Mouse (Mus musculus) heart, adult 11 months (tissue): ENCODE measurements around the gene Rex1bd.

Experiments used
- DNase-seq: peaks from one replicate; pipeline ENCODE4 v3.0.0; 2022

Rex1bd gene

DNA sequence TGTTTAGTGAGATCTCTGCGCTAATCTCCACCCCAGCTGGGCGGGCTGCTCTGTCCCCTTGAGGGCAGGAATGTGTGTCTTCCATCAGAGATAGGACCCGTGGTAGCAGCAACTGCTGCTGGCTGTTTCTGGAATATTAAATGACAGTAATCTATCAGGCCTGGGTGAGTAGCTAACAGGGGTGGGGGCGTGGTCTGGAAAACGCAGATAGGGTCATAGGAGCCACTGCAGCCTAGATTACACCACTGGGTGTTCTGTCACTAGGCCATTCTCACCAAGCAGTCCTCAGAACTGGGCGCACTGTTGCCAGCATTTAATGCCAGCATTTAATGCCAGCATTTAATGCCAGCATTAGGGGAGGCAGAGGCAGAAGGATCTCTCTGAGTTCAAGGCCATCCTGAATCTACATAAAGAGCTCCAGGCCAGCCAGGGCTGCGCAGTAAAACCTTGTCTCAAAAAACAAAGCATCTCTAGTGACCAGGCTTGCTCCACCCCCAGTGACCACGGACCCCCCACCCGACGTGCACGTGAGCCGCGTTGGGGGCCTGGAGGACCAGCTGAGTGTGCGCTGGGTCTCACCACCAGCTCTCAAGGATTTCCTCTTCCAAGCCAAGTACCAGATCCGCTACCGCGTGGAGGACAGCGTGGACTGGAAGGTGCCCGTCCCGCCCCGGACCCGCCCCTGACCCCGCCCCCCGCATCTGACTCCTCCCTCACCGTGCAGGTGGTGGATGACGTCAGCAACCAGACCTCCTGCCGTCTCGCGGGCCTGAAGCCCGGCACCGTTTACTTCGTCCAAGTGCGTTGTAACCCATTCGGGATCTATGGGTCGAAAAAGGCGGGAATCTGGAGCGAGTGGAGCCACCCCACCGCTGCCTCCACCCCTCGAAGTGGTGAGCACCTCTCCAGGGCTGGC lies 5.9 kb downstream of the Rex1bd start:
- no peak for DNase-seq

DNA sequence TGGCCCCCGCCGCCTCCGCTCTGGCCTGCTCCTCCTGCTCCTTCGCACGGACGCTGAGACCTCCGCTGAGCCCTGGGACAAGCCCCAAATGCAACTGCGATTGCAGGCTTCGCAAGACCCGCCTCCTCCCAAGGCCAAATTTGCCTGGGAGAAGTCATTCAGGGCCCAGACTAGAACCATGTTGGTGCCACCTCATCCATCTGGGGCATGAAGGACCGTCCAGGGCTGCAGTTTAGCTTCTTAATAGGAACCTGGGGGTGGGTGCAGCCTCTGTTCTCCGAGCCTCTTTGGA lies 10.8 kb downstream of the Rex1bd start:
- no peak for DNase-seq

DNA sequence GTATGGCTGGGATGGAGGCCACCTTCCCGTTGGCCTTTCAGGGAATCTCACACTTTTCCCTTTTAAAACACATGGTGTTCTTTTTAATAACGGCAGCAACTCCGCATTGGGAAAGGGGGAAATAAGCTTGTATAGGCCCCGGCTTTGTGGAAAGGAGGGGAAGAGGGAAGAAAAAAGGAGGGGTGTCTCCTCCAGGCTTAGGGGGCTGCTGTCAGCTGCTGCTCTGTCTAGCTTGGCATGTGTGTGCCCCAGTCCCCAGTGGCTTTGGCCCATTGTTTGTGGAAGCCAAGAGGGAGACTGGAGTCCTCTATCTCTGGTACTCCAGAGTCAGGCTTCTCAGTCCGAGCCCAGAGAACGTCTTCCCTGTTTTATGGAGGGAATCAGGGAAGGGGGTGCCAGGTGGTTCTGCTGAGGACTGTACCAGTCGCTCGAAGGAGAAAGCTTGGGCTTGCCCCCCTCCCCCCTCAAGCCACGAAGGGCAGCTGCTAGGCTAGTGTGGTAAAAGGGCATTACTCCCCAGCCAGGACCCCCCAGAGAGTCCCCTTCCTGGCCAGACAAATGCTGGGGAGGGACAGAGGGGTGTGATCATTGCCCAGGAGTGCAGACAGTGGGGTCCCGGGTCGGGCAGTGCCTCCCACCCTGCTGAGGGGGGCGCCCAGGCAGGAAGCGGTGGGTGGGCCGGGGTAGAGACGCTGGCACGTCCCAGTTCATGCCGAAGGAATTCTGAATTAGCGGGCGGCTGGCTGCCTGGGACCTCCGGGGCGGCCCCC lies 11.4 kb downstream of the Rex1bd start:
- DNase-seq: no peak

DNA sequence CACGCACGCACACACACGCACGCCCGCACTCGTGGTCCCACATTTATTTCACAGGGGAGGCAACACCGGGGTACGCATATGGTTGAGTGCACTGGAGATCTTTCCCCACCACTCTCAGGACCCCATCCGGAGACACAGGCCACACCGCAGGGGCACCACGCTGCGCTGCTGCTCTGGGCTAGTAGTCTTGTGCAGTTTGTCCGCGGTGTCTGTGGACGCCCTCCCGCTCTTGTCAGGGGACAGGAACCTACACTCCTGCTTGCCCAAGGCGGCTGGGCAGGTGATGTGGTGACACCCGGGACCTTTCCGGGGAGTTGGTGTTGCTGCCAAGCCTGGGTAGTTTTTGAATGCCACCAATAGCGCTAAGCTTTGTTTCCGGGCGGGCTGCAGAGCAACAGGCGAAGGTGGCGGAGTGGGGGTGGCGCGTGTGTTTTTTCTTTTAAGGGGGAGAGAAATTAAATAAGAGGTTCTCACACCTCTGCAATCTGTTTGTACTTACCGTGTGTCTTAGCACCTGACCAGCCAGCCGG lies 12.1 kb downstream of the Rex1bd start:
- DNase-seq: no peak

DNA sequence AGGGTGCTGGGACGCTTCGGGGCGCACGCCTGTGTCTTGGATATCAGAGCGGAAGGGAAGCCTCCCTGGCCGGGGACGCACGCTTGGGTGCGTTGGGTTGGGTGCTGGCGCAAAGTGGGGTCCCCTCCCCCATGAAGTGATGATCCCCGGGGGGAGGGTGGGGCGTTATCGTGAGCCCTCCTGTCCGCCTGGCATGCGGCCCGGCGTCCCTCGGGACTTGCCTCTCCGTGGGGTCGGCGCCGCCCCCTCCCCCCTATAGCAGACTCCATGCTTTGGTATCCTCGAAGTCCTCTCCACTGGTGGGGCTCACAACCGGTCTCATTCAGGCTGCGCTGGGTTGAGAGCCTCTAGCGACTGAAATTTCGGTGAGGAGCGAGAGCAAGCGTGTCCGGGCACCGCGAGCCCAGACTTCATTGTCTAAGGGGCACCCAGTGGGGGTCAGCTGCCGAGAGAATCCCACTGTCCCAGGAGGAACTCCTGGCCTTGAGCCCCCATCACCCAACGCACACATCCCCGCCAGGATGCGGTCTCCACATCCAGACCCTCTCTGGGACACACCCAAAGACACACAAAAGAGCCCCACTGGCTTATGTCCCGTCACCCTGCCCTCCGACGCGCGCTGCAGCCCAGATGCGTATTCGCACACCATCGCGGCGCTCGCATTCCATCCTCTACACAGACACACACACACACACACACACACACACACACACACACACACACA lies 12.7 kb downstream of the Rex1bd start:
- DNase-seq: no peak

DNA sequence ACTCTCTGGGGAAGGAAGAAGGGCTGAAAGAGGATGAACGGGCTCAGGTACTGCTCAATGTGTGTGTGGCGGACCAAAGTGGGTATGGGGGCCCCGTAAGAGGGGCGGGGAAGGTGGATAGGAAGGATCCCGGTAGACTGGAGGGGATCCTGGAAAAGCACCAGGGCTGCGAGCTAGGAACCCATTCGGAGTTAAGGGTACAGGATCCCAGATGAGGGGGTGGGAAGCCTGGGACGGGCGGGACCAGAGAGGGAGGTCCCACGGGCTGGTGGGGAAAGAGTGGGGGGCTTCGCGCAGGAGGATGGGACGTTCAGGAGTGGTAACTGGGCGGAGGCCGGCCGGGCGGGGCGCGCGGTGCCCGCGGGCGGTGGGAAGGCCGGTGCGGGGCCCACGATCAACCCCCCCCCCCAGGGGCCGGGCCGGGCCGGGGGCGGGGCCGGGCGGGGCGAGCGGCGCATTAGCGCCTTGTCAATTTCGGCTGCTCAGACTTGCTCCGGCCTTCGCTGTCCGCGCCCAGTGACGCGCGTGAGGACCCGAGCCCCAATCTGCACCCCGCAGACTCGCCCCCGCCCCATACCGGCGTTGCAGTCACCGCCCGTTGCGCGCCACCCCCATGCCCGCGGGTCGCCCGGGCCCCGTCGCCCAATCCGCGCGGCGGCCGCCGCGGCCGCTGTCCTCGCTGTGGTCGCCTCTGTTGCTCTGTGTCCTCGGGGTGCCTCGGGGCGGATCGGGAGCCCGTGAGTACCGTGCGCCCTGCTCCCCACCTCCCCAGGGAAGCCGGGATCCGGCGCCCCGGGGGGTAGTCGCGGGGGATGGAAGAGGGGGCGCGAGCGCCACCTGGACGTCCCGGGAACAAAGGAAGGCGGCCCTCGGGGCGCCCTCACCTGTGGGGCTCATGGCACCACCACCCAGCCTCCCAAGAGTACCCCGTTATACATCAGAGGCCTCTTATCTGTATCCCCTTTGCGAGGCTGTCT lies 13.6 kb downstream of the Rex1bd start, which contains the start of gene Crlf1:
Gene Crlf1 (plus strand): TSS at position 495 of the 977 bp plus-strand sequence.
- no peak for DNase-seq

DNA sequence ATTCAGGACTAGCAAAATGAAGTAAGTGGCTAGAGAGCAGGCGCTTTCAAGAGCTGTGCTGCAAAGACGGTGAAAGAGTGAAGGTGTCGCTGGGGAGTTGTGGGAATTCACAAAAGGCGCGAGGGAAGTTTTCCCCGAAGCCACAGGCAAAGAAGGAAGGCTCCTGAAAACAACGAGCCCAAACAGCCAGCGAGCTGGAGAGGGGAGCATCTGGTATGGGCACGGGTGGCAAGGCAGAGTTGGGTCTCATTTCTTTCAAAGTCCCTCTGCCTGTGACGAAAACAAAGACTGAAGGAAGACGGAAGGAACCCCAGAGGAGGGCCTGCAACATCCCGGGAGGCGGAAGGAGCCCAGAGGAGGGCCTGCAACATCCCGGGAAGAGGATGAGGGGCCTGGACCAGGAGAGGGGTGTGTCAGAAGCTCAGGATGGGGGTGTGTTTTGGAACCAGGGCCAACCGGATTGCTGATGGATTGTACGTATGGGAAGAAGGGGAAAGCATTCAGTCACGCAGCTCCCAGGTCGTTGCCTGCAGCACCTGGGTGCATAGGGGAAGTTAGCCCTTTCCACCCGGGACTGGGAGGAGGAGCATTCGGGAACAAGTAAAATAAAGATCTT lies 15.6 kb downstream of the Rex1bd start:
- no peak for DNase-seq

DNA sequence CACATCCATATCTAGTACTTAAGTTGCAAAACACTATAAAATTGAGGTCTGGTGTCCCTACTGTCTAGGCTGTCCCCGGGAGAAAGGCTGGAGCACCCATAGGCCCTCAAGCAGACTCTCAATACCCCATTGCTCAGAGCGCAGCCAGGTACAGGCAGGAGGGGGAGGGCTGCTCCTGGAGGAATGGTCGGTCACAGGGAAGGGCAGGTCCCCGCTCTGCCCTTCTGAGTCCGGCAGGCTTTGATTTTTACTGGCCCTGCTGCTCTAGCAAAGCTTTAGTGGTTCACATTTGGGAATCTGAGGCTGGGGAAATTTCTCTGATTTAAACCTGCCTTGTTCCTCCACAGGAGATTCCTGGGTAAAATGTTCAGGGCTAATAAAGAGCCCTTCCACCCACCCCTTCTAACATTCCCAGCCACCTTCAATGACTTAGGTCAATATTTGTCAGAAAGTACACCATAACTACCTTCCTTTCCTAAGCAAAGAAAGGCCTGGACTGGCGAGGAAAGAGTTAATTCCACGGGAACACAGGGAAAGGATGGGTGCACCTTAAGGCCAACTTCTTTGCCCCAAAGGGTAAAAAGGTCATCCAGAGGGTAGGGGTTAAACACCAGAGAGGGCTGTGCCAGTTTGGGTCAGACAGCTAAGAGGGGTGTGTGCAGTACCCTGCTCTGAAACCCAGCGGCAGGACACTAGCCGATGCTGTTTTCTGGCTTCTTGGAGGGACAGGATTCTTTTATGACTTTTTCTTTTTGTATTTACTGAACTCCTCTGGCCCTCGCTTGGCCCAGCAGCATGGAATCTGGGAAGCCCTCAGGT lies 16.3 kb downstream of the Rex1bd start:
- DNase-seq: no peak

DNA sequence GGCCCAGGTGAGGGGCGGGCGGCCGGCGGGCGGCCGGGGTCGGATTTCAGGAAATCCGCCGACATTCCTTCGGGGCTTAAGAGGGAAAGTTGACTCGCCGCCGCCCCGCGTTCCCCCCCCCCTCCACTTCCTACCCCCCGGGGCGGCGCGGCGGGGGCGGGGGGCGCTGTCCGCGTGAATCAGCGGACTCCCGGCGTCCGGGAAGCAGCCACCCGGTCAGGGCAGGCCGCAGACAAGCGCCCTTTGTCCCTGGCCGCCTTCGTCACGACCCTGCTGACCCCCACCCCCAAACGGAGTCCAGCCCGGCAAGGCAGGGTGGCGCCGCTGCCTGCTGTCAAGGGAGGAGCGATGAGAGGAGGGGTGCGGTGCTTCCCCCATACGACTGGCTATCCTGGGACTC lies 17.0 kb downstream of the Rex1bd start:
- peak; percentile 94 for DNase-seq

DNA sequence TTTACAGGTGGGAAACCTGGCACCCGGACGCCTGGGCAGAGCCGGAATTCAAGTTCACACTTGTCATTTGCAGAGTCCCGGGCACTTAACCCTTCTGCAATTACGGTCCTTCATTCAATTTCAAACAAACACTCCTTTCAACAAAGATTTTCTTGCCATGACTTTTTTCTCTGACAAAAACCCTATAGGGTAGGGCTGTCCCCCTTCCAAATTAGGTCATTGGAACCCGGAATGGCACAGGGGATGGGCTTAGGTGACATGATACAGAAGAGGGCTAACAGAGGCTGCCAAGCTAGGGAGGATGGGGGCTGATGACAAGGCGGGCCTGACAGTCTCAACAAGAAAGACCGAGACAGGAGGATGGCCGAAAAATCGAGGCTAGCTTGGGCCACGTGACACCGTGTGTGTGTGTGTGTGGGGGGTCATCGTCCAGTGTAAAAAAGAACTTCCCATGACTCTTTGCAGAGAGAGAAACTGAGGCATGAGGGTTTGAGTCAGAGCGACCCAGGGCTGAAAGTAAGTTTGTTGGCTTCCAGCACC lies 17.6 kb downstream of the Rex1bd start:
- DNase-seq: no peak

DNA sequence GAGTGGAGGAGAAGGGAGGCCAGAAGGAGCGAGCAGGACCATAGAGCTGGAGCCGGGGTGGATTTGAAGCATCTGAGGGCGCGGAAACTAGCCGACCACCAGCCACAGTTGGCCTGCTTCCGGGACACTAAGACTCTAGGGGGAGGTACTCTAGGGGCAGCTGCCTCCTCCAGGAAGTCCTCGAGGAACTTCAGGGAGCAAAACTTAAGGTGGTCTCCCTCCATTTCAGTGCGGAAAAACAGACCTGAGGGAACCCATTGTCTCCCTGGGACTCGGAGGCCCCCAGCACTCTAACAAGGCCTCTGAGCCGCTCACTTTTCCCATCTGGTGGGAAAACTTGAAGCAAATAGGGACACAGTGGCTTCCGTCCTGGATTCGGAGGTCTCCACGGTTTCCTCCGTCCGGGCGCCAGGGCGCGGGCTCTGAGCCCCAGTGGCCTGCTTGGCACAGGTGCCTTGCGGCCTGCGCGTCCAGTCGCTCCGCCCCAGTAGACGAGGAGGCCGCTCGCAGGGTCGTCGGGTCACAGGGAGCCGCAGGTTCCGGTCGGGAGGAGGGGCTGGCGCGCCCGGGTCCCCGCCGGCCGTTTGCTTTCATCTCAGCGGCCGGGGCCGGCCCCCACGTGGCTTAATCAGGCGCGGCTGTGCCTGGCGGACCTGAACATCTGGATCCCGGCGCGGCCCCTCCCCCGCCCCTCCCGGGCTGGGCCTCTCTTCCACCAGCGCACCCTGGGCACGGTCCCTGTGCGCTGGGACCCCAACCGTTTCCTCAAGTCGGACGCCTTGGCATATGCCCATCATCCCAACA lies 18.4 kb downstream of the Rex1bd start:
- no peak for DNase-seq

DNA sequence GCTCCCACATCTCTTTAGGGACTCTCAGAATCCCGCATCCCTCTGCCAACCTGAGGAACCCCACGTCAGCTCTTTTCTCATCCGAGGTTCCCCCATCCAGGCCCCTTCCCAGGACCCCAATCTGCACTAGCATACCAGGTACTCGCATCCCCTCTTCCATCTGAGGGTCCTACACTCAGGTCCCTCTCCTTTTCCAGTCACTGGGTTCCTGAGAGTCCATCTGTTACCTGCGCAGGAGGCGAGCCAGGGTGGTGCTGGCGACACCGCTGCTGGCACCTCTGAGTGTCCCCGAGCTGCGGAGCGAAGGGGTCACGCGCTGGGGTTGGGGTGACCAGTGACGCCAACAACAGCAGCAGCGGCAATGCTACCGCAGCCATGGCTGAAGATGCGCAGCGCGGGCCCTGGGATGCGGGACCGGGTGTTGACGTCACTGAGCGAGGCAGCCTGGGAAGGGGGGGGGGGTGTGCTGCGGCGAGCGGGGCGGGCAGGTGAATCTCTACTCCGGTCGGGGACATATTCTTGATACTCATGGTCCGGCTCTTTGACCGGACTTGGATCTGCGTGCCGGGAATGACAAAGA lies 19.5 kb downstream of the Rex1bd start, which contains the start of gene Tmem59l:
Gene Tmem59l (minus strand): TSS at position 418 of the 580 bp plus-strand sequence.
- no peak for DNase-seq

DNA sequence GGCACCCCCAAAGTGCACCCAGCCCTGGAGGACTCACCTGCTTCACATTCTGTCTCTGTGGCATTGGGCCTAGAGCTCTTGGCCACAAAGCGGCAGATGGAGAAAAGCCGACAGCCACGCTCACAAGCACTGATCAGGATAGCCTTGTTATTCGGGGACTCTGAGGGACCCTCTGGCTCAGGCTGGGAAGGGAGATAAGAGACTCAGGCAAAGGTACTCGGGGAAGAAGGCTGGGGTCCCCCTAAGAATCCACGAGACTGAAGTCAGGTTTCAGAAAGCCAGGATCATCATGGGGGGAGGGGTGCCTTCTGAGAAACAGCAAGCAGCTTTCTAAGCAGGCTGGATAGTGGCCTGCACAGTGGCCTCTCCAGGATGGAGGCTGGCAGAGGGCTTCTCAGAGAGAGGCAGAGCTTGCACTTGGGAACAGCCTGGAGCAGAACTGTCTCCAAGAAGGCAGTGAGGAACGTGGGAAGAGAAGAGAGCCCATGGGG lies 20.3 kb downstream of the Rex1bd start:
- DNase-seq: no peak

DNA sequence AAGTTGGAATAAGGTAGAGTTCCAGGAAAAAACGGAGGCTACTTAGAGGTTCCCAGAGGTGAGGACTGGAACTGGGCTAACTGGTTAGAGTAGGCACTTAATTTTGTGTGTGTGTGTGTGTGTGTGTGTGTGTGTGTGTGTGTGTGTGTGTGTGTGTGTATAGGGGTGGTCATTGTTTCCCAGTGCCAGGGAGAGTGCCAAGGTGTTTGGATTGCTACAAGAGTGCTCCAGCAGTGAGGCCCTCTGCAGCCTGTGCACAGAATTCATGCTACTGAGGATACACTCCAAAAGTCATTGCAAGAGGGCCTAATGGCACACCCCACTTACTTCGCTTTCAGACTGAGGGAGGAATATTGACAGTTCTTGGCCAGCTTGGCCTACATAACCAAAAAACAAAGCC lies 23.6 kb downstream of the Rex1bd start:
- DNase-seq: no peak

DNA sequence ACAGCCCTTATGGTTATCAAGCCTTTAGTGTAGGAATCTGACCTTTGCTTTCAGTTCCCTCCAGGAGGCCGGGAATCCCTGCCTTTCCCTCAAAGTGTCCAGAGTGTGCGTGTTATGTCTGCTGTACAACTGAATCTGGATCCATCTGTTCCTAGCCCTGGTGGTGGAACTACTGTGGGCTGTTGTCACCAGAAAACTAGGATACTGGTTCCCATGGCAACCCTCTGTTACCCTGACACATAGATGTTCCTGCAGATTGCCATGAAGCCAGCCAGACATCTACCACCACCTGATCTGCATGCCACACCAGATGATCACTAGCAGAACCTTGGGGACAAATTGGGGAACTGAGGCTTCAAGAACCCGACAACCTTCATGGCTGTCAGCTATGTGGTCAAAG lies 24.6 kb downstream of the Rex1bd start:
- no peak for DNase-seq

DNA sequence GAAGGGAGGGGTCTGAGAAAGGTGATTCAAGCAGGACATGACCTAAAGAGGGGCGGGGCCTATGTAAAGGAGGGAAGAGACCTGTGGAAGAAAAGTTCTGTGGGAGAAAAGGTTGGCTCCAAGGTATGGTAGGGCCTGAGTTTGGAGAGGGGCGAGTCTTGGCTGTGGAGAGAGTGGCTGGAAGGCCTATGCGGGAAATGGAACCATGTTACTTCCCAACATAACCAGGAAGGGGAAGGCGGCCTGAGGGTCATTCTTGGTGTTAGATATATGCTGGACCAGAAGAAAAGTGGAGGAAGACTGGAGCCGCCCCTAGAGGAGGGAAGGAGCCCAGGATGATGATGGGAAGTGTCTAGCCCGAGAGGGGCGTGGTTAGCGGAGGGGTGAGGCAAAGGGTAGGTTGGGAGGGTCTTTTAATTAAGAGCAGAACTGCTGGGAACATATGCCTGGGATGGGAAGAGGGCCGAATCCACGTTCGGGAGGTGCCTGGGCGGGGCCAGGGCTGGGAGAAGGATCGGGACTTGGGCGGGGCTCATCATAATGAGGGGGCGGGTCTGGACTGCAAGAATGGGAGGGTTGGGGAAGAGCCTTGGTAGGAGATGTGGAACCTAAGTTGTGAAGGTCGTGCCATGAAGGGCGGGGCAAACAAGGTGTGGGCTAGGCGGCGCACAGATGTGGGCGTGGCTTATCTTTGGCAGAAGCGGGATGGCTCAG lies 29.1 kb downstream of the Rex1bd start:
- DNase-seq: peak; percentile 93

DNA sequence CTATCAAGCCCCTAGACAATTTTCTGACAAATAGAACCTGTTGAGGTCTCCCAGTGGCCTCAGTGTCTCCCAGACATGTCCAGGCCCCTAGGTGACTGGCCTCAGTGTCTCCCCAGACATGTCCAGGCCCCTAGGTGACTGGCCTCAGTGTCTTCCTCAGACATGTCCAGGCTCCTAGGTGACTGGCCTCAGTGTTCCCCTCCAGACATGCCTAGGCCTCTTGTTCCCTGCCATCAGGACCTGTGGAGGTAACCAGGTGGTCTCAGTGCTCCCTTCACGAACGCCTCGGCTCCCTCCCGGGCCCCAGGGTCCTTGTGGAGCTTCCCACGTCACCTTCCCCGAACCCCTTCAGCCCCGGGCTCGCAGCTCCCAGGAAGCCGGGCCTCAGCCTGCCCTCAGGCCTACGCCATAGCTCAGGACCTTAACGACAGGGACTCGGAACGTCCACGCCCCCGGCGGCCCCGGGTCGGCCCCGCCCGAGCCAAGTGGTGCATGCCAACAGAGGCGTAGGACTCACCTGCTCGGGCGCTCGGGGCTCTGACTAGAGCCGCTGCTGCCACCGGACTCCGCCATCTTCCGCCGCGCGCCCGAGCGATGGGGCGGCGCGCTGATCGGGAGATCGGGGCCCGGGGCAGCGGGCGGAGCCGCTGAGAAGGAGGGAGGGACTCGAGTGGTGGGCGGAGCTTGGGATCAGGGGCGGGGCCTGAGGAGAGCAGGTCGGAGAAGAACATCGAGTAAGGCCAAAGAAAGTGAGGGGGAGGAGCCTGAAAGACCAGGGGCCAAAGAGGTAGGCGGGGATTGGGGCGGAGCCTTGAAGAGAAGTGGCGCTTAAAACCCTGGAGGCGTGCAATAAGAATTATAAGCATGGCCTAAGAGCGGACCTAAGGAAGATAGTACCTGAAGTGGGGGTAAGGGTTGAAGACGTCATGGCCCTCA lies 30.0 kb downstream of the Rex1bd start, which contains the start of gene Klhl26:
Gene Klhl26 (minus strand): TSS at position 636 of the 936 bp plus-strand sequence.
- DNase-seq: peak; percentile 99
